Mouse (Mus musculus) cerebellum, adult 9-10 months (tissue): ENCODE results near the gene Cacna1b.

Experiments used
- DNase-seq: peaks from one replicate; pipeline ENCODE4 v3.0.0; 2022

The Cacna1b gene

DNA sequence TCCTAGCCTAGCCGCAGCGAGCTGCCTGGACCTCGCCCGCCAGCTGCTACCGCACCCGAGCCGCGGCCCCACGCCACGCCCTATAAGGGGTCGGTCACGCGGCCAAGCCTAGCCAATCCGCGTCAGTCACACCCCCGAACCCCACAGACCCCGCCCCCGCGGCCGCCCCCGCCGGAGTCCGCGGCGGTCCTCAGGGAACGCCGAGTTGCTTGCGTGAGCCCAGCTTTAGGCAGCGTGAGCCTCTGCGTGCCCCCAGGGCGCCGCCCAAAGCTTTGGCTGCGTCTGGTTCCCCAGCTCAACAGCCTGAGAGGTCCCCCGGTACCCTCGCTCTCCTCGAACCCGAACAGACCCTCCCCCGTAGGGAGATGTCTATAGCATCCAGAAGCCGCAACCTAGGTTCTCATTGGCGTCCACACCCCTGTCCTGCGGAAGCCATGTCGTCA lies at the start of gene Cacna1b:
Gene Cacna1b (minus strand): TSS at position 38 of the 443 bp plus-strand sequence.
- DNase-seq = peak; percentile 90

- no peak for DNase-seq
Observed at GRCm38 (mm10) chr2:24809746-24810145, 46.8 kb upstream of the Cacna1b start.

GRCm38 (mm10) chr2:24807691-24808090 lies 44.7 kb upstream of the Cacna1b start:
- no peak for DNase-seq

DNA sequence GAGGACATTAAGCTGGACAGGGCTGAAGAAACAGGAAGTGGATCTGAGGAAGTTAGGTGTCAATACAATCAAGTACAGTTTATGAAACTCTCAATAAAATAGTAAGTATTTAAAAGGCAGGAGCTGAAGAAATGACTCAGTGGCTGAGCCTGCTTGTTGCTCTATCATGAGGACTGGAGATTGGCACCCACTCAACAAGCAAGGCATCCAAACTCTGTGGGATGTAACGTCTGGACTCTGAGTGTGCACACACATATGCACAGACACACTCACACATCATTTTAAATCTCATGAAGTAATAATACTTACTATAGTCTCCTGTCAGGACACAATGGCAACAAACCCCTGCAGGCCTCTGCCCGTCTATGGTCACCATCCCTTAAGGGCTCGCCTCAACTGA lies 44.1 kb upstream of the Cacna1b start:
- DNase-seq = peak; percentile 14

DNA sequence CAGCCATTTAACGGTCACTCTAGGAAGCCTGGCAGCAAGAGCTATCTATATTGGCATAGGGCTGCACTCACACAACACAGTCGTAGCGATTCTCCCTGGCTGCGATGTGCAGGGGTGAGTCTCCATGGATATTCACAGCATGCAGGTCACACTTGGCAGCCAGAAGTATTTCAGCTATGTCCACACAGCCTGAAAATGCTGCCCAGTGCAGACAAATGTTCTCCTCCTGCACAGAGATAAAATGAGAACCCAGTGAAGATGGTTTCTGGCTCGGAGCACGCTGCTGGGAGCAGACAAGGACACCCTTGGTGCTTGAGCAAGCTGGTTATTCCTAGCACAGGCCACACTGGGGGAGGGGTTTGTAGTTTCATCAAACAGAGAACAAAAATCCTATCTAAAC lies 43.2 kb upstream of the Cacna1b start:
- peak; percentile 26 for DNase-seq

DNA sequence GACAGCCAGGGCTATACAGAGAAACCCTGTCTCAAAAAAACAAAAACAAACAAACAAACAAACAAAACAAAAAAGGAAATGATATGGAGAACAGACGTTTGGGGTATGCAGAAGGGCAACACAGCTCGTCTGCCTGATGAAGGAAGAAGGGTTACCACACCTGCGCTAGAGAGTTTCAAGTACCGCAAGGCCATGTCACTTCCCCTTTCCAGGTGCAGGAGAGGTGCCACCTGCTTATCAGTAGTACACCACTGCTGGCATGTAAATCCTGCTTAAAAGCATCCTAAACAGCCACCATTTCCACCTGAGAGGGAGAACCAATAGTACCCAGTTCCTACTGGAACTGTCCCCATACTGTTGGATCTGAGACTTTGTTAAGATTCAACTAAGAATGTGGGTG lies 42.7 kb upstream of the Cacna1b start:
- DNase-seq = no peak

- DNase-seq = no peak
Observed at GRCm38 (mm10) chr2:24796833-24797457, 34.0 kb upstream of the Cacna1b start.

- no peak for DNase-seq
Observed at GRCm38 (mm10) chr2:24787250-24787649, 24.3 kb upstream of the Cacna1b start.

GRCm38 (mm10) chr2:24781253-24781652 lies 18.3 kb upstream of the Cacna1b start:
- DNase-seq = no peak

DNA sequence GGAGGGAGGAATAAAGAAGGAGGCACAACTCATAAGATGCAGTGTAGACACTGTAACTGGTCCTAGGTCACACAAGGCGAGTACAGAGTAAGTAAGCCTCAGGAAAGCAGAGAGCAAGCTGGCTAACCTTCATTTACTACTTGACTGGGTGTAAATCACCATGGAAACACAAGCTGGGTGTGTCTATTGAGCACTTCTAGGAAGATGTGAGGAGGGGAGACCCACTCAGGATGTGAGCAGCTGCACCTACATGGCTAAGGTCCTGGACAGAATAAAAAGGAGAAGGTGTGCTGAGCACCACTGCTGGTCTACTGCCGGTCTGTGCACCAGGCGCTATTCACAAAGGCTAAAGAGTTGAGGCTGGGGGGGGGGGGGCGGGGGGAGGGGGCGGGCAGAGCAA lies 13.9 kb upstream of the Cacna1b start:
- no peak for DNase-seq

DNA sequence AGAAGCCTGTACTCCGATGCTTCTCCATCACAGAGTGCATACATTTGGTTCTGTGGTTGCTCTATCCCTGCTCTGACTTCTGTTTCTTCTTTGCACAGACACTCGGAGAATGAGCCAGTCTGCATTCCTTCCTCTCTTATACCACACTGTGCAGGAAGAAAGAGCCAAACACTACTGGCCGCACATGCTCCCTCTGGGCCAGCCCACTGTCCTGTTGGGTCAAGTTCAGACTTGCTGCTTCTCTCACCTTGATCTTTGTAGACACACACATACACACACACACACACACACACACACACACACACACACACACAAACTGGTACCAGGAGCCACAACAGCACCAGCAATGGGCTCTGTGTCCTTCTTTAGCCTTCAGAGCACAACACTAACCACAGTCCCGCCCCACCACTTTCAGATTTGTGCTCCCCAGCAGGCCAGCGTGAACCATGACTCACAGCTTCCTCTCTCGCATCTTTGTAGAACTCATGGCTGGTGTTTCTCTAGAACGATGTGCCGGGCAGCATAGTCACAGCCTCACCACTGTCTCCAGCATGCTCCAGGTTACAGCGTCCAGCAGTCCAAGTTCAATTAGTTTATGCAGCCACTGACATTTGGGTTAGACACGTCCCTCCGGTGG lies 13.1 kb upstream of the Cacna1b start:
- DNase-seq = no peak

DNA sequence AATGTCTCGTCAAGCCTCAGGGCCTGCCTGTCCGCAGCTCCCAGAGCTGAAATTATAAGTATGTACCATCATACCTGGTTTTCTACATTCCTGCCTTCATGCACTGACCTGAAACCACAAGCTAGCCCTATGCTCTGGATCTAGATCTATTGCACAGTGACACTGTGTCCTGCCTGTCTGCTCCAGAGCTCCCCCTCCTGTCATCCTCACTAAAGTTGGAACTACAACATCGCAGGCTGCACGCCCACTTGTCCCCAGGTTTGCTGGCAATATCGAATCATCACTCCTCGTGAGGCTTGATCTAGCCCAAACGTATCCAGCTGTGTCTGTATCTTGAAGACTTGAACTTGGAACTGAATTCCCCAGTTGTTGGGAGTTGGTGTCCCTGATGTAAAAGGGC lies 11.9 kb upstream of the Cacna1b start:
- DNase-seq = no peak

- no peak for DNase-seq
Observed at GRCm38 (mm10) chr2:24770861-24771260, 7.9 kb upstream of the Cacna1b start.

DNA sequence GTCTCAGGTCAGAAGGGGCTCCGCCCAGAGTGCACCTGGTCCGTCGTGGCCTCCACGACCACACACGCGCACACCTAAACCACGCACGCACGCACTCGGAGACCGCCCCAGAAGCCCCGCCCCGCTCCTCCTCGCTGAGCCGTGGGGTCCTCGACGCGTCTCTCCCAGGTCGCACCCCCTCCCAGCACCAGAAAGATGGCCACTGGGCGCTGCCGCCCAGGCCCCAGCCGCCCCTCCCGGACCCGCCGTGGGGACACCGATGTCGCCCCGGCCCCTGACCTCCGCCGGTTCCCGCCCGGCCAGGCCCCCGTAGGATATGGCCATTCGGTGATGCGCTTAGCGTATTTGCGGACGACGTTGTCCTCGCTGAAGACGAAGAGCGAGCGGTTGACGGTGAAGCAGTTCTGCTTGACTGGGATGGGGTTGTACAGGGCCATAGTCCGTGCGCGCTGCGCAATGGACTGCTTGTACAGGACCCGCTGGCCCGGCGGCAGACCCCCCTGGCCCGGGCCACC lies 449 bp downstream of the Cacna1b start:
- peak; percentile 66 for DNase-seq

DNA sequence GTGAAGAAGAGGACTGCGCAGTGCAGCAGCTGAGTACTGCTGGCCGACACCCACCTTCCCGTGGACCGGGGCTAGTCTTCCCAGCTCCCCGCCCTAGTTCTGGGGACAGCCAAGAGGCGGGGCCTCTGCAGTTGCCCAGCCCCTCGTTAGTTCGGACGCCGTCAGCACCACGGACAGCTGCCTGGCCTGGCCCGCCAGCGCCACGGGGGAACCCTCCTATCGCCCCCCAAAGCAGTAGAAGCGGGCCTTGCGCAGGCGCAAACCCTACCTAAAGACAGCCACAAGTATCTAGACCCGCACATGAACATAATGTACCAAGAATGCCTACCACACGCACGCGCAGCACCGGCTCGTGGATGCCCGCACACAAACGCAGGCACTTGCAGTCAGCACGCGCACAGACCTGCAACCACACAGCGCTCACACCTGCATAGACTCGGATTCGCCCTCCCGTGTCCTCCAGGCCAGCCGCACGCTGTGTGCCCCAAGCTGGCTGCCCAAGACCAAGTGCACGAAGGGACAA lies 968 bp downstream of the Cacna1b start:
- DNase-seq = peak; percentile 74

DNA sequence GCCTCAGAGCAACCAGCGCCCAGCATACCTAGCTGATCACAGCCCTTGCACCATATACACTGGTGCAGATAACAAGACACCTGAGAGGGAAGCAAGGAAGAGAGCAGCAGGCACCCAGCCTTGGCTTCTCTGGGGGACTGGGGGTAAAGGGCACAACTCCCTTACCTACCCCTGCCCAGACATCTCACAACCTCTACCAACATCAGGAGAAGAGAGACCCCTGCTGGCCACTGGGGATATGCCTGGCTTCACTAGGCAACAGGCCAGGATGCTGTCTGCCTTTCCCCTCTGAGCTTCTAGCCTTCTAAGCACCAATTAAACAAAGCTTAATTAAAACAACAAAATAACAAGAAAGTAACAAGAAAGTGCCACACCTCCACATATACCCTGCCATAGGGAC lies 7.7 kb downstream of the Cacna1b start:
- DNase-seq = peak; percentile 72

- no peak for DNase-seq
Observed at GRCm38 (mm10) chr2:24752599-24752998, 10.4 kb downstream of the Cacna1b start.

DNA sequence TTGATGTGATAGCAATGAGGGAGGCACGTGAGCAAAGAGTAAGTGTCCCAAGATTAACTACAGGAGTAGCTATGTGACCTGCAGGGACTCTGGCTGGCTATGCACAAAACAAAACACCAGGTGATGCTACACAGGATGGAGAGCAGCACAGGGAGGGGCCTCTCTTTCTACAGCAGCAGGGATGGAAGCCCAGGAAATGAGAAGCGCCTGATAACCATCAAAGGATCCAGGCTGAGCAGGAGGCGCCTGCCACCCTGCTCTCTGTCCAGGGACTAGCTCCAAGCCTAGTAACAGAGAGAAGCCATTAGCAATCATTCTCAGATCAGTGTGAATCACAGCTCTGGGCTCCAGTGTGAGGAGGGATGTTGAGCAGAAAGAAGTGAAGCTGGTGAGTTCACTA lies 12.9 kb downstream of the Cacna1b start:
- DNase-seq = no peak

DNA sequence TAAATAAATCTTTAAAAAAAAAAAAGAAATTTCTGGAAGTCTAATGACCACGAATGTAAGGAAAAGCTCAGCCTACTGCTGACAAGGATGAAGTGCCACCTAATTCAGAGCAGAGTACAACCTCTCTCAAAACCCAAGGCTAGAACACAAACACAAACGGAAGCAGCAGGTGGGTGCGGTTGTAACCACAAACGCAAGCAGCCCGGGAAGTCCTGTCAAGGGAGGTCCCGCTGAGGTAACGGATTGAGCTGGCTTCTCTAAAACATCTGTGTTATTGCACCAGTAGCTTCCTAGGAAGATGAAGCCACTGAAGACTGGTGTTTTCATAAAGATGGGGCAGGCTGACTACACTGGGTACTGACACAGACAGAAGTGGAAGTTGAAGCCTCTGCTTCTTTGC lies 15.1 kb downstream of the Cacna1b start:
- DNase-seq = no peak

- DNase-seq = no peak
Observed at GRCm38 (mm10) chr2:24739701-24740100, 23.3 kb downstream of the Cacna1b start.

DNA sequence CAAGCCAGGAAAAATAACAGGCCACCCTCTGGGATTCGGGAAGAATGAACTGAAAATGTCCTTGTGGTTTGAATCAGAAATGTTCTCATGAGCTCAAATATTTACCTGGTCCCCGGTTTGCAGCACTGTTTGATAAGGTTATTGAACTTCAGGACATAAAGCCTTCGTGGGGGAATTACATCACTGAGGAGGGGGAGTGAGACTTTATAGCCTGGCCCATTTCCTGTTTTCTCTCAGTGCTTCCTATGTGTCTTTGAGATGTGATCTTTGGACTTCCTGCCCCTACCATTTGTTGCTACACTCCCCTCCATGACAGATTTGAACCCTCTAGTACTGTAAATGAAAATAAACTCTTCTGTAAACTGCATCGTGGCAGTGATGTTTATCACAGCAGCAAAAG lies 29.8 kb downstream of the Cacna1b start:
- DNase-seq = no peak

- no peak for DNase-seq
Observed at GRCm38 (mm10) chr2:24725865-24726264, 37.1 kb downstream of the Cacna1b start.

GRCm38 (mm10) chr2:24719645-24720379 lies 43.1 kb downstream of the Cacna1b start:
- DNase-seq = no peak

GRCm38 (mm10) chr2:24718906-24719305 lies 44.0 kb downstream of the Cacna1b start:
- DNase-seq = no peak
